Mouse (Mus musculus) ZHBTc4 (cell line): ENCODE data around the gene Ttbk1.

Source experiments
- DNase-seq: peaks from one replicate; pipeline ENCODE4 v3.0.0-alpha.2; 2011; ENCODE audit warnings: low read depth, low spot score

The Ttbk1 gene

GRCm38 (mm10) chr17:46419717-46420116 lies 67.8 kb downstream of the Ttbk1 start:
- peak; percentile 41 for DNase-seq

GRCm38 (mm10) chr17:46418628-46419027 lies 68.8 kb downstream of the Ttbk1 start:
- DNase-seq: no peak

GRCm38 (mm10) chr17:46408478-46408877 lies 79.0 kb downstream of the Ttbk1 start:
- peak; percentile 24 for DNase-seq

GRCm38 (mm10) chr17:46394631-46395030 lies 92.8 kb downstream of the Ttbk1 start:
- no peak for DNase-seq

- DNase-seq: peak; percentile 57
These were observed 94.5 kb downstream of the Ttbk1 start for GRCm38 (mm10) chr17:46393012-46393411.
